Comparison of ENCODE assay signal across 24 mouse cellular contexts in genomic region chr7:116702596-116702995, GRCm38 (mm10).
DNase-seq lines count a peak whose midpoint lies in the region; ATAC-seq and TF ChIP-seq lines count a peak whose summit lies in the region.
"Had no signal": no experiment of that assay in that cellular context is flagged by ENCODE, and none has a peak within 500 bp of the region (broad histone marks: within the 10 kb centered on the region; RNA-seq: fewer than 3 reads in every experiment).

No protein-coding gene starts in this region.

- H3K4me1 ChIP-seq in hindbrain, embryonic 11.5 days (replicated peaks; ENCODE audit: control insufficient read depth, insufficient read depth, low read length) = no peaks in the 10 kb centered on the region
- no peaks in the 10 kb centered on the region for H3K4me1 ChIP-seq in hindbrain, embryonic 14.5 days (replicated peaks; ENCODE audit: control insufficient read depth, insufficient read depth, low read length)
- no peaks in the 10 kb centered on the region for H3K4me1 ChIP-seq in liver, embryonic 14.5 days (replicated peaks; ENCODE audit: control insufficient read depth in 2 of 2, insufficient read depth in 2 of 2, low read length in 1 of 2)
- H3K4me1 ChIP-seq: forebrain, embryonic 13.5 days; heart, embryonic 10.5 days; hindbrain, embryonic 12.5 days; limb, embryonic 12.5 days; liver, embryonic 13.5 days; megakaryocyte, embryonic 14.5 days; midbrain, embryonic 15.5 days had no signal

- H3K4me2 ChIP-seq in hindbrain, embryonic 11.5 days (replicated peaks; ENCODE audit: low read depth, low read length) = no peak overlapping the region
- H3K4me2 ChIP-seq in hindbrain, embryonic 14.5 days (replicated peaks) = no peak overlapping the region
- no peak overlapping the region for H3K4me2 ChIP-seq in liver, embryonic 14.5 days (ENCODE audit: low read depth)
- H3K4me2 ChIP-seq: forebrain, embryonic 13.5 days; hindbrain, embryonic 12.5 days; limb, embryonic 12.5 days; liver, embryonic 13.5 days; midbrain, embryonic 15.5 days; neural tube, embryonic 15.5 days had no signal

- TF ChIP-seq CTCF in liver, embryonic 14.5 days (IDR thresholded peaks at IDR 0.05; ENCODE audit: low read depth) = peak; percentile 18; the same call in 1 of the 2 replicates
- peak; percentile 36; the same call in 1 of the 2 replicates for TF ChIP-seq CTCF in brain, embryonic 14.5 days (IDR thresholded peaks at IDR 0.05; ENCODE audit: borderline replicate concordance, extremely low read depth, insufficient read depth, insufficient read length)

- no peak overlapping the region for H3K9ac ChIP-seq in hindbrain, embryonic 11.5 days (ENCODE audit: low read depth, low read length)
- H3K9ac ChIP-seq in hindbrain, embryonic 14.5 days = no peak overlapping the region
- H3K9ac ChIP-seq in liver, embryonic 14.5 days (replicated peaks) = no peak overlapping the region
- H3K9ac ChIP-seq: forebrain, embryonic 13.5 days; hindbrain, embryonic 12.5 days; limb, embryonic 12.5 days; liver, embryonic 13.5 days; midbrain, embryonic 15.5 days; neural tube, embryonic 15.5 days had no signal

- peak; percentile 13 for DNase-seq in hindbrain, embryonic 11.5 days (ENCODE audit: low spot score)
- no peak for DNase-seq in hindbrain, embryonic 14.5 days (ENCODE audit: low spot score)
- DNase-seq in liver, embryonic 14.5 days (ENCODE audit: low read depth in 3 of 3, low spot score in 3 of 3) = no peak
- DNase-seq in liver = no peak
- DNase-seq in ES-CJ7 (ENCODE audit: low read depth, low spot score) = peak; percentile 42
- DNase-seq in brain, embryonic 14.5 days (ENCODE audit: low read depth) = no peak
- DNase-seq in kidney, postnatal 14 days = no peak
- DNase-seq in embryo, embryonic 10.5 days (ENCODE audit: low spot score) = no peak
- DNase-seq: adrenal gland, postnatal 36 days; cerebellum, adult 8-10 months; gastrocnemius, postnatal 36 days; kidney, adult 11 months; kidney, postnatal 10 days; liver, embryonic 13.5 days; lung, postnatal 10 days; thymus, postnatal 36 days had no signal

- WGBS in hindbrain, embryonic 11.5 days = 83% methylated on average over 2 of the region's 2 CpGs
- 93% methylated on average over 2 of the region's 2 CpGs for WGBS in hindbrain, embryonic 14.5 days
- WGBS in liver, embryonic 14.5 days (ENCODE audit: insufficient replicate concordance) = 51% methylated on average over 2 of the region's 2 CpGs

- TF ChIP-seq POLR2A in brain, embryonic 14.5 days (IDR thresholded peaks at IDR 0.05; ENCODE audit: borderline replicate concordance, extremely low read depth, insufficient read depth, insufficient read length, poor library complexity, severe bottlenecking) = no peak

- H3K4me3 ChIP-seq in hindbrain, embryonic 11.5 days (ENCODE audit: low read depth, low read length) = no peak overlapping the region
- no peak overlapping the region for H3K4me3 ChIP-seq in hindbrain, embryonic 14.5 days (replicated peaks; ENCODE audit: low read length)
- H3K4me3 ChIP-seq in liver, embryonic 14.5 days (ENCODE audit: insufficient read depth in 1 of 2, low read depth in 2 of 2, low read length in 2 of 2) = no peak overlapping the region
- H3K4me3 ChIP-seq: embryonic facial prominence, embryonic 10.5 days; forebrain, embryonic 13.5 days; heart, embryonic 10.5 days; hindbrain, embryonic 12.5 days; limb, embryonic 12.5 days; liver, embryonic 13.5 days; megakaryocyte, embryonic 14.5 days; midbrain, embryonic 15.5 days; neural tube, embryonic 15.5 days had no signal

- no peak overlapping the region for H3K27ac ChIP-seq in hindbrain, embryonic 11.5 days (ENCODE audit: low read depth, low read length)
- no peak overlapping the region for H3K27ac ChIP-seq in hindbrain, embryonic 14.5 days
- H3K27ac ChIP-seq in liver, embryonic 14.5 days = no peak overlapping the region
- H3K27ac ChIP-seq: forebrain, embryonic 13.5 days; heart, embryonic 10.5 days; hindbrain, embryonic 12.5 days; limb, embryonic 12.5 days; liver, embryonic 13.5 days; midbrain, embryonic 15.5 days; neural tube, embryonic 15.5 days had no signal

- no peaks in the 10 kb centered on the region for H3K36me3 ChIP-seq in hindbrain, embryonic 11.5 days (ENCODE audit: control insufficient read depth, insufficient read depth, low read length)
- no peaks in the 10 kb centered on the region for H3K36me3 ChIP-seq in hindbrain, embryonic 14.5 days (replicated peaks; ENCODE audit: control insufficient read depth, insufficient read depth)
- H3K36me3 ChIP-seq in liver, embryonic 14.5 days (replicated peaks; ENCODE audit: control insufficient read depth, insufficient read depth, low read depth) = no peaks in the 10 kb centered on the region
- H3K36me3 ChIP-seq: embryonic facial prominence, embryonic 10.5 days; heart, embryonic 10.5 days; hindbrain, embryonic 12.5 days; limb, embryonic 12.5 days; liver, embryonic 13.5 days; midbrain, embryonic 15.5 days; neural tube, embryonic 15.5 days had no signal

- ATAC-seq in hindbrain, embryonic 11.5 days (ENCODE audit: low FRiP score) = no peak
- no peak for ATAC-seq in hindbrain, embryonic 14.5 days (ENCODE audit: low FRiP score)
- no peak for ATAC-seq in liver, embryonic 14.5 days (ENCODE audit: insufficient read depth)

- H3K9me3 ChIP-seq in hindbrain, embryonic 11.5 days (ENCODE audit: control insufficient read depth, low read length) = no peaks in the 10 kb centered on the region
- no peaks in the 10 kb centered on the region for H3K9me3 ChIP-seq in hindbrain, embryonic 14.5 days (ENCODE audit: control insufficient read depth, low read length)
- no peaks in the 10 kb centered on the region for H3K9me3 ChIP-seq in liver, embryonic 14.5 days (ENCODE audit: control insufficient read depth, low read length)
- H3K9me3 ChIP-seq: forebrain, embryonic 13.5 days; heart, embryonic 10.5 days; liver, embryonic 13.5 days; midbrain, embryonic 15.5 days; neural tube, embryonic 15.5 days had no signal

- no peak for TF ChIP-seq EP300 in liver, embryonic 14.5 days (IDR thresholded peaks at IDR 0.05; ENCODE audit: low read depth)

- H3K27me3 ChIP-seq in hindbrain, embryonic 11.5 days (ENCODE audit: control insufficient read depth, insufficient read depth, low read length) = no peaks in the 10 kb centered on the region
- no peaks in the 10 kb centered on the region for H3K27me3 ChIP-seq in hindbrain, embryonic 14.5 days (ENCODE audit: control insufficient read depth, insufficient read depth, low read length)
- no peaks in the 10 kb centered on the region for H3K27me3 ChIP-seq in liver, embryonic 14.5 days (ENCODE audit: control insufficient read depth, insufficient read depth, low read length)
- H3K27me3 ChIP-seq: forebrain, embryonic 13.5 days; hindbrain, embryonic 12.5 days; liver, embryonic 13.5 days; megakaryocyte, embryonic 14.5 days; midbrain, embryonic 15.5 days; neural tube, embryonic 15.5 days had no signal

Comparison
In these comparisons a context has a peak if more than half of its experiments do, and no peak if none do; other contexts are left out.
1. DNase-seq: peak in hindbrain, embryonic 11.5 days (single experiment) and ES-CJ7 (single experiment); none in hindbrain, embryonic 14.5 days (single experiment), liver, embryonic 14.5 days (0 of 3), liver (single experiment), brain, embryonic 14.5 days (single experiment), kidney, postnatal 14 days (single experiment) and embryo, embryonic 10.5 days (single experiment).